Mouse (Mus musculus) kidney, embryonic 15.5 days (tissue): Measurements from ENCODE around the gene Lyar. TPM values are rescaled to one million over a fixed set of nuclear protein-coding genes. Genes with fewer than 3 reads are reported as not detected.
A peak's percentile ranks its signal among the peaks of the same experiment; 100 is the strongest.

Experiments
- ATAC-seq: fragments of 200-750 bp; cut with Nextera tagmentation; replicated peaks from 2 replicates; pipeline ENCODE4 v1.8.0; 2017; ENCODE audit warnings: moderate TSS enrichment; ENCODE audit not compliant: low FRiP score
- H3K27ac ChIP-seq: fragments of 300-500 bp; sonication (generic); 2 replicates; pipeline ENCODE4 v1.5.1; 2015; ENCODE audit warnings: mild to moderate bottlenecking, inconsistent platforms
- H3K27me3 ChIP-seq: fragments of 300-500 bp; sonication (generic); 2 replicates; pipeline ENCODE4 v1.6.1; 2015; ENCODE audit warnings: inconsistent platforms
- H3K36me3 ChIP-seq: fragments of 300-500 bp; sonication (generic); 2 replicates; pipeline ENCODE4 v1.6.1; 2015; ENCODE audit warnings: inconsistent platforms
- H3K4me1 ChIP-seq: fragments of 300-500 bp; sonication (generic); 2 replicates; pipeline ENCODE4 v1.6.1; 2015; ENCODE audit warnings: inconsistent platforms
- H3K4me2 ChIP-seq: fragments of 300-500 bp; sonication (generic); 2 replicates; pipeline ENCODE4 v1.6.1; 2015; ENCODE audit warnings: moderate library complexity, mild to moderate bottlenecking, inconsistent platforms
- H3K4me3 ChIP-seq: fragments of 300-500 bp; sonication (generic); replicated peaks from 2 replicates; pipeline ENCODE4 v1.5.1; 2015; ENCODE audit warnings: mild to moderate bottlenecking, inconsistent platforms
- H3K9ac ChIP-seq: fragments of 300-500 bp; sonication (generic); 2 replicates; pipeline ENCODE4 v1.6.1; 2015; ENCODE audit warnings: mild to moderate bottlenecking, inconsistent platforms
- H3K9me3 ChIP-seq: fragments of 300-500 bp; sonication (generic); replicated peaks from 2 replicates; pipeline ENCODE4 v1.6.1; 2016; ENCODE audit warnings: inconsistent platforms
- WGBS: fragments of 180-500 bp; shearing (Covaris S2); methylation state at CpG from one replicate; pipeline ENCODE4 v1.1.7; 2015; ENCODE audit warnings: mixed read lengths; 5-methylcytosine and 5-hydroxymethylcytosine counted together
- polyA plus RNA-seq: library from polyadenylated mRNA; unstranded; fragments of >200 nt; fragmentation: Nextera tagmentation; extraction: Ambion mirVana; gene quantifications from 2 replicates; pipeline ENCODE4 v1.2.1, GENCODE M21; 2015

Gene Lyar
- polyA plus RNA-seq, 1 experiment from 2014 or later = 123 TPM

DNA sequence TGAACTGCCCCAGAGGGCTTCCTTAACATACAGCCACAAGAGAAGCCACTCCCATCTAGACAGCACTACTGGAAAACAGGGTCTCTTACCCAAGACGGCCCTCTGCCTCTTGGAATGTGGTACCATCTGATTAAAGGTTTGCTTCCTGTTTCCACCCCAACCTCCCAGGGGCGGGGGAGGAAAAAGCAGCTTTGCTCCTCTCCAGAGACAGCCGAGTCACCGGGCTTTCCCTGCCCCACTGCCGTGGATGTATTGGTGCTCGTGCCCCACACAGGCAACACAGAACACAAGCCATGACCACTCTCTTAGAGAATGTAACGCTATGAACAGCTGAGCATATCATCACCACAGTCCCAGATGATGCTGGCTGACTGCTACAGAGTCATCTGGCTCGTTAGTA, 11.3 kb upstream of the Lyar start:
- no peaks in the 10 kb centered on the region for H3K9me3 ChIP-seq
- no peaks in the 10 kb centered on the region for H3K27me3 ChIP-seq
- no peak for ATAC-seq
- H3K4me2 ChIP-seq = no peak overlapping the region
- peaks cover 65% of the 10 kb centered on the region for H3K36me3 ChIP-seq
- no peak overlapping the region for H3K27ac ChIP-seq
- no peaks in the 10 kb centered on the region for H3K4me1 ChIP-seq
- 69% methylated on average over 8 of the region's 8 CpGs for WGBS
- no peak overlapping the region for H3K9ac ChIP-seq
- H3K4me3 ChIP-seq = no peak overlapping the region

DNA sequence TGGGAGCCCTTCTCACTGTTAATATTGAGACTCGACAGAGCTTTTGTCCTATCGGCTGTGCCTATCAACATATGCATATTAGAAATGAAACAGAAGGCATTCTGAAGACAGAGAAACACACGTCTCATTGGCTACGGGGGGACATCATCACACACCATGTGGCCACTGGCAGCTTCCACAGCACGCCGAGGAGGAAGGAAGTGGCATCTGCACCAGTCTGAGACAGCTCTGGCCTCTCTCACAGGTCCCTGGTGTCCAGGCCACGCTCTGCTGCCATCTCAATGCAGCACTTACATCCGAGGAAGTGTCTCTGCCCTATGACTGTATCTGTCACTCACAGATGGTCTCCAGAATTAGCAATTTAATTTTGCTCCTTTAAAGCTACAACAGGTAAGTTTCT, 8.6 kb upstream of the Lyar start:
- WGBS = 86% methylated on average over 8 of the region's 8 CpGs
- H3K9me3 ChIP-seq = no peaks in the 10 kb centered on the region
- H3K36me3 ChIP-seq = peaks cover 76% of the 10 kb centered on the region

DNA sequence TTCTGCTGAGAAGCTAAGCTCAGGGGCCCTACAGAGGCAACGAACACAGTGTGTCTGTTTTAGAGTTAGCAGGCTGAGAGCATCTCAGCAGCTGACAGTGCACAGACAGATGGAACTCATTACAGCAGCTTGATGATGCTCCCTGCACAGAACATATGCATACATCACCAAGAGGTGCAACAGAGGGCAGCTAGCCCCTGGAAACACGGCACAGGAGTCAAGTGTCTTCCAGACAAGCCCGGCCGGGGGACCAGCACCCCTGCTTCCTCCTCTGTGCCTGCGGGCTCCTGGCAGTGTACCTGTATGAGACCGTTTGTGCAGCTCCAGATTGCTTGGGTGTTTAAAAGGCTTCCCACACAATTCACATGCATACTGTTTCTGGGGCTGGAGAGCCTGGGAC, 7.3 kb upstream of the Lyar start:
- 80% methylated on average over 6 of the region's 6 CpGs for WGBS
- H3K9me3 ChIP-seq = no peaks in the 10 kb centered on the region
- H3K4me2 ChIP-seq = no peak overlapping the region
- ATAC-seq = no peak
- no peak overlapping the region for H3K27ac ChIP-seq
- no peak overlapping the region for H3K4me3 ChIP-seq
- no peaks in the 10 kb centered on the region for H3K27me3 ChIP-seq
- H3K36me3 ChIP-seq = peaks cover 76% of the 10 kb centered on the region
- no peaks in the 10 kb centered on the region for H3K4me1 ChIP-seq
- no peak overlapping the region for H3K9ac ChIP-seq

More for the DNA sequence above, 8.6 kb upstream of the Lyar start:
- Histone ChIP-seq H3K4me3 (no peak overlapping the region), H3K4me2 (no peak overlapping the region), H3K27me3 (no peaks in the 10 kb centered on the region), H3K27ac (no peak overlapping the region), H3K4me1 (no peaks in the 10 kb centered on the region), H3K9ac (no peak overlapping the region)
- ATAC-seq = no peak

DNA sequence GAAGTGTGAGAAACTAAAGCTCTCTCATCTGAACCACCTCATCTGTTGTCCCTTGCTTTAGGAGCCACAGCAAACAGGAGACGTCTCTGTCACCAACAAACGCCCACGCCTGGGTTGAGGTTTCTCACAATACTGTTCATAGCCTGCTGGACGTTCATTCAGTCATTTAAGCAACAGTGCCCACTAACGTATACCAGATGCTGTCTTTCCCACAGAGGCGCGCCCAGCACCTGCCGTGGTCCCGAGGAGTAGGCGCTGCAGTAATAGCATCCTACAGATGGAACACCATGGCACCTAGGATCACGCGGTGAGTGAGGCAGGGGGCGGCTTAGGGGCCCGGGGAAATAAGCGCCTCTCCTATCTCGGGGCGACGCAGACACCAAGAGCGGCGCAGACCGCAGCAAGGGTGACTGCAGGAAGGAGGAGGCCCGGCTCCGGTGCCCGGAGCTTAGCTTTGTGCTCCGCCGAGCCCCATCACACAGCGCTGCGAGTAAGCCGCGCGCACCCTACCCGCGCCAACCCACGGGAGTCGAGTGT, 431 bp upstream of the Lyar start:
- Histone ChIP-seq H3K9ac (peak overlapping the region; percentile 85), H3K9me3 (no peaks in the 10 kb centered on the region), H3K4me3 (peak overlapping the region; percentile 95), H3K4me1 (peaks cover 34% of the 10 kb centered on the region), H3K4me2 (peak overlapping the region; percentile 84), H3K36me3 (peaks cover 26% of the 10 kb centered on the region), H3K27ac (peak overlapping the region; percentile 74), H3K27me3 (no peaks in the 10 kb centered on the region)
- no peak; the same call in 1 of the 2 replicates for ATAC-seq
- WGBS = 2% methylated on average over 32 of the region's 35 CpGs

DNA sequence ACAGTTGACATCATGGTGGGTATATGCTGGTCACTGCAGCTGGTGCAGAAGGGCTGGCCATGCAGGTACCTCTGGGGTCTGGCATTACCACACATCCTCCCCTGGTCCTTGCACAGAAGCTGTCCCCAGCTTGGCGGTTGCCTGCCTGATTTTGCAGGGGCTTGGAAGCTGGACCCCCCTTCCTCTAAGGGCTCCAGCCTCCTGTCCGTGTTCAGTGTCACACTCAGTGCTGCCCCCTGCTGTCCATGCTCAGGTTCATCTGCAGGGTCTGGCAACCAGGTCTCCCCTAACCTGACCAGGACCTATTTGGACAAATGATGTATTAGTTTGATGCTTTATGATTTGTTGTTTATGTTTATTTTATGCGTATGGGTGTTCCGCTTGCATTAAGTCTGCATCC, 15.2 kb downstream of the Lyar start:
- Histone ChIP-seq H3K9ac (no peak overlapping the region), H3K27ac (no peak overlapping the region), H3K27me3 (no peaks in the 10 kb centered on the region), H3K9me3 (0 out of 2 replicates have a peak, but pooled peaks cover 3% of the 10 kb centered on the region), H3K4me2 (no peak overlapping the region), H3K4me3 (no peak overlapping the region), H3K36me3 (peaks cover 61% of the 10 kb centered on the region), H3K4me1 (no peaks in the 10 kb centered on the region)
- ATAC-seq = no peak; the same call in 1 of the 2 replicates
- WGBS = 82% methylated on average over 4 of the region's 4 CpGs

DNA sequence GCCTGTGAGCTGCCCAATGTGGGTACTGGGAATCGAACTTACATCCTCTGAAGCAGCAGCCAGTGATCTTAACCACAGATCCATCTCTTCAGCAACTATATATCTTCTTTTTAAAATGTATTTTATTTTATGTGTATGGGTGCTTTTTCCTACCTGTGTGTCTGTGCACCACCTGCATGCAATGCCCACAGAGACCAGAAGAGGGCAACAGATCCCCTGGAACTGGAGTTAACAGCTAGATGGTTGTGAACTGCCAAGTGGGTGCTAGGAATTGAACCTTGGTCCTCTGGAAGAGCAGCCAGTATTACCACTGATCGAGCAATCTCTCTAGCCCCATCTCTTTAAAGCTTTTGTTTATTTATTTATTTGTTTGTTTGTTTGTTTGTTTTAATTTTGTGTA, 16.4 kb downstream of the Lyar start:
- Histone ChIP-seq H3K36me3 (peaks cover 49% of the 10 kb centered on the region), H3K9ac (no peak overlapping the region), H3K9me3 (0 out of 2 replicates have a peak, but pooled peaks cover 3% of the 10 kb centered on the region), H3K27me3 (no peaks in the 10 kb centered on the region), H3K4me3 (no peak overlapping the region), H3K27ac (no peak overlapping the region), H3K4me2 (no peak overlapping the region), H3K4me1 (peaks cover 5% of the 10 kb centered on the region; the same call in 1 of the 2 replicates)
- WGBS = 91% methylated on average over 2 of the region's 2 CpGs
- no peak for ATAC-seq

DNA sequence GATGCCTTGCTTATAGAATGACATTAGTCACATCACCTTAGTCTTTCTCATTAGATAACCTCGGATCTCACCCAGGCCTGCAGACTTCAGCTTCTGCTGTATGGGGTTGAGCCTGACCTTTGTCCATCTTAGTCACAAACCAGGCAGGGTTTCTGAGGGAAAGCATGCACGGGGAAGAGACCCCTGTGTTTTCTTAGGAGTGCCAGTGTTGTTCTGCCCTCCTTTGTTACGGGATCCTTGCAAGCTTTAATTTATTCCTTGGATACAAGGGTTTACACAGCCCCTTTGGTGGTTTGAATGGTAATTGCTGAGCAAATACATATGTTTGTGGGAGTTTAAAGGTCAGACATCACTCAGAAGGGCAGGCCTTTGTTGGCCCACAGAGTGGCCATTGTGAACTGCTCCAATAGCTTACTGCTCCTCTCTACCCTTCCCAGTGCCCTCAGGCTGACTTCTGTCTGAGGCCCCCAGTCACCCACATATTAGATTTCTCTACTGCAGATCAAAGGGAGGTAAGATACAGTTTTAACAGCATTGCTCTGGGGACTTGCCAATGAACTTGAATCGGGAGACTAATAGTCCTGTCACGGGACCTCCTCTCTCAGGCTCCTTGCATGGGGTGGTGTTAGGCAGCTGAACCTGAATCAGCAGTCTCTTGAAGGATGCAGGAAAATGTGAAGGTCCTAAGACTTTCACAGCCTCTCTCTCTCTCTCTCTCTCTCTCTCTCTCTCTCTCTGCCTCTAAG, 20.6 kb downstream of the Lyar start:
- Histone ChIP-seq H3K4me3 (no peak overlapping the region), H3K36me3 (peaks cover 10% of the 10 kb centered on the region), H3K27ac (no peak overlapping the region), H3K9me3 (0 out of 2 replicates have a peak, but pooled peaks cover 3% of the 10 kb centered on the region), H3K4me2 (no peak overlapping the region), H3K27me3 (no peaks in the 10 kb centered on the region), H3K9ac (no peak overlapping the region), H3K4me1 (peaks cover 5% of the 10 kb centered on the region; the same call in 1 of the 2 replicates)
- ATAC-seq = peak; percentile 73
- 18% methylated on average over 5 of the region's 5 CpGs for WGBS

DNA sequence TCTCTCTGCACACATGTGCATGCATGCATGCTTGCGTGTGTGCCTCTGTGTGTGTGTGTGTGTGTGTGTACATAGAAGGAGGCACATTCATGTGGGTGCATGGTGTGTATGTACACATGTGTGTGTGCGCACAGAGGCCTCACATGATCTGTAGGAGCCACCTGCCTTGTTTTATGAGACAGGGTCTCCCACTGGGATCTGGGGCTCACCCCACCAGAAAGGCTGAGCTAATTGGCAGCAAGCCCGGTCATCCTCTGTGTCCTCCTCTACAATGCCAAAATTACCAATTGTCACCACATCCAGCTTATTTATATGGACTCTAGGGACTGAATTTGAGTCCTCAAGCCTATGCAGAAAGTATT, 21.2 kb downstream of the Lyar start:
- Histone ChIP-seq H3K27me3 (no peaks in the 10 kb centered on the region), H3K36me3 (peaks cover 4% of the 10 kb centered on the region; the same call in 1 of the 2 replicates), H3K4me3 (no peak overlapping the region), H3K4me2 (no peak overlapping the region), H3K9ac (no peak overlapping the region), H3K9me3 (0 out of 2 replicates have a peak, but pooled peaks cover under 1% of the 10 kb centered on the region), H3K27ac (no peak overlapping the region), H3K4me1 (peaks cover 5% of the 10 kb centered on the region; the same call in 1 of the 2 replicates)
- WGBS = 71% methylated on average over 3 of the region's 3 CpGs
- 0 out of 2 replicates have a peak, but pooled peaks have one; percentile 12 for ATAC-seq

DNA sequence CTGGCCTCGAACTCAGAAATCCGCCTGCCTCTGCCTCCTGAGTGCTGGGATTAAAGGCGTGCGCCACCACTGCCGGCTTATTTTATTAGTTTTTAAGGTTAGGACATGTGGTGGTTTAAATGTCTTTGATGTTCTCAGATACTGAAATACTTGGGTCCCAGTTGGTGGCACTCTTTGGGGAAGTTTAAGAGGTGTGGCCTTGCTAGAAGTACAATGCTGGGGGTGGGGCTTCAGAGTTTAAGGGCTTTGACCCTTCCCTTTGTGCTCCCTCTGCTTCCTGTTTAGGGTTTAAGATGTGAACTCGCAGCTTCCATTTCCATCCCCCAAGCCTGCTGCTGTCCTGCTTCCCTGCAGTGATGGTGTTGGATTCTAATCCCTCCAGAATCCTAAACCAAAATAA, 21.7 kb downstream of the Lyar start:
- Histone ChIP-seq H3K4me1 (peaks cover 5% of the 10 kb centered on the region; the same call in 1 of the 2 replicates), H3K27me3 (no peaks in the 10 kb centered on the region), H3K36me3 (no peaks in the 10 kb centered on the region), H3K9ac (no peak overlapping the region), H3K9me3 (no peaks in the 10 kb centered on the region), H3K27ac (no peak overlapping the region), H3K4me2 (no peak overlapping the region), H3K4me3 (no peak overlapping the region)
- ATAC-seq = no peak
- WGBS = 83% methylated on average over 6 of the region's 6 CpGs

DNA sequence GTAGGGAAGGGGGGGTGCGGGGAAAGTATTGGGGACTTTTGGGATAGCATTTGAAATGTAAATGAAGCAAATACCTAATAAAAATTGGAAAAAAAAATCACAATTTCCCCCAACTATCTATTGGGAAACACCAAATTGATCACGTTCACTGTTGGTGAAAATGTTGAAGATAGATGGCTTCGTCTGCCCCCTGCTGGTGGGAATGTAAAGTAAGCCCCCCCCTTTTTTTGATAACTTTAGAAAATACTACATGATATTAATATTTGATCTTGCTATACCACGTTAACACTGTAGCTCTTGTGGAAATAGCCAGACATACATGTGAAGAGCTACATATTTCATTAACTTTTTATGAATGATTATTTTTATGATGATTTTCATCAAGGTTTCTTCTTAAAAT, 34.9 kb downstream of the Lyar start:
- H3K36me3 ChIP-seq = no peaks in the 10 kb centered on the region
- no peak overlapping the region for H3K4me2 ChIP-seq
- H3K4me1 ChIP-seq = peaks cover 8% of the 10 kb centered on the region; the same call in 1 of the 2 replicates
- no peaks in the 10 kb centered on the region for H3K9me3 ChIP-seq
- WGBS = 50% methylated on average over 4 of the region's 4 CpGs
- no peak overlapping the region for H3K4me3 ChIP-seq
- ATAC-seq = no peak
- no peak overlapping the region for H3K27ac ChIP-seq
- H3K27me3 ChIP-seq = no peaks in the 10 kb centered on the region
- no peak overlapping the region for H3K9ac ChIP-seq

DNA sequence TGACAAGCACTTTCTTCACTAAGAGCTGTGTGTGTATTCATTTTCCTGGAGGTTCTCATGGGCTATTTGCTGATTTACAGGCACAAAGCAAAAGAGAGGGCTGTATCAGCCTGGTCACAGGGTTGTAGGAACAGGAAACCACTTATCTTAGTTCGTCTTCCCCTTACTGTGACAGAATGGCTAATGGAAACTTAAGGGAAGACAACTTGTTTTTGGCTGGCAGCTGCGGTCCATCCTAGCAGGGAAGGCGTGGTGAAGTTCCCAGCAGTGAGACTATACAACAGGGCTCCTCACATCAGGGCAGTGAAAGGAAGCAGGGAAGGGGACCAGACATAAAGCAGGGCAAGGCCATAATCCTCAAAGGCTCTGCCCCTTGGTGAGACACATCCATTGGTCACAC, 35.4 kb downstream of the Lyar start:
- Histone ChIP-seq H3K36me3 (no peaks in the 10 kb centered on the region), H3K9me3 (no peaks in the 10 kb centered on the region), H3K27ac (no peak overlapping the region), H3K4me3 (no peak overlapping the region), H3K4me2 (no peak overlapping the region), H3K9ac (no peak overlapping the region), H3K27me3 (no peaks in the 10 kb centered on the region), H3K4me1 (peaks cover 8% of the 10 kb centered on the region; the same call in 1 of the 2 replicates)
- ATAC-seq = no peak
- 65% methylated on average over 3 of the region's 3 CpGs for WGBS

DNA sequence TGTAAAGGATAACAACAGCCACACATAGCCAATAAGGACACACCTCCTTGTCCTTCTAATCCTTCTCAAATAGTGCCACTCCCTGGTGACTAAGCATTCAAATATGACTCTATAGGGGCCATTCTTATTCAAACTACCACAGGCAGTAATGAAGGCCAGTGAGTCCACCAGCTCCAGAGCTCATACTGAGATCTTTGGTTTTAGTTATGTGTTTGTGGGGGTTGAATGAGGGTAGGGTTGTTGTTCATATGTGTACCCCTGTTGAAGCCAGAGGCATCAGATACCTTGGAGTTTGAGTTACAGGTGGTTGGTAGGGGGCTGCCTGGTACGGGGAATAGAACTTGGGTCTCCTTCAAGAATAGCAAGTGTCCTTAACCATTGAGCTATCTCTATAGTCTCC, 36.3 kb downstream of the Lyar start:
- no peak overlapping the region for H3K9ac ChIP-seq
- 85% methylated on average over 1 of the region's 1 CpGs for WGBS
- no peaks in the 10 kb centered on the region for H3K36me3 ChIP-seq
- no peak overlapping the region for H3K4me3 ChIP-seq
- no peaks in the 10 kb centered on the region for H3K27me3 ChIP-seq
- no peak for ATAC-seq
- no peak overlapping the region for H3K4me2 ChIP-seq
- no peaks in the 10 kb centered on the region for H3K9me3 ChIP-seq
- H3K4me1 ChIP-seq = peaks cover 14% of the 10 kb centered on the region; the same call in 1 of the 2 replicates
- no peak overlapping the region for H3K27ac ChIP-seq
